Mouse (Mus musculus) left cerebral cortex, postnatal 25 days (tissue): ENCODE results near the gene Tert. TPM values are rescaled to one million over a fixed set of nuclear protein-coding genes. Genes with fewer than 3 reads are reported as not detected.
A peak's percentile ranks its signal among the peaks of the same experiment; 100 is the strongest.

Experiments used
- DNase-seq, 2 experiments: peaks; one replicate each; pipeline ENCODE4 v3.0.0; 2022; ENCODE audit warnings: low spot score in 2 of 2, mixed read lengths in 1 of 2
- intact Hi-C: fragments of 180-260 bp; cut with DNase I; formaldehyde crosslinking; loops from one replicate; pipeline ENCODE4 v1.15.1; 2025
- total RNA-seq, 2 experiments: library from RNA; stranded (reverse); gene quantifications; 2 replicates each; pipeline ENCODE4 v1.2.3; 2021

Tert gene
- total RNA-seq: 1 to 10 TPM; 2.2 to 2.3 TPM

GRCm38 (mm10) chr13:73626745-73627549 lies at the start of gene Tert:
Gene Tert, plus strand, starts transcription at chr13:73626911.
- peak; percentile 37 to 46 for DNase-seq
- intact Hi-C loops: loop anchor here (5.0 kb wide), 2 partner anchors 115 to 200 kb away; no protein-coding TSS in a partner anchor

DNA sequence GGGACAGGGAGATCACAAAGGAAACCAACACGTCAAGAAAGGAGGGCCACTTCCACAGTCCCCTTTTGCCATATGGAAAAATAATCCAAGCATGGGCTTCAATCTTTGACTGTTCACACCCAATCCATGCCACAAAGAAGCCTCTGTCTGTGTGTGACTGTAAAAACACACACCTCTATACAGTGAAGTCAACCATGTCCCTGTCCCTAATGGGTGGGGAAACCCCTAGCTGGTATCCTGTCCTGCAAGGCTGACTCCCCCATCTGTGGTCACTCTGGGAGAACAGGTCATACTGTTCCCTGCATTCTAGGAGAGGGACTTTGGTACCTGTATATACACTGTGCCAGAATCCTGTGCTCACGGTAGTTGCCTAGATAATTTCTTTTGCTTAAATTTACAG lies 49.4 kb upstream of the Tert start:
- intact Hi-C loops: no loop called here
- no peak for DNase-seq

GRCm38 (mm10) chr13:73591488-73591887 lies 35.2 kb upstream of the Tert start:
- intact Hi-C loops: no loop called here
- no peak for DNase-seq

- no peak for DNase-seq
- intact Hi-C loops: no loop called here
Measured at GRCm38 (mm10) chr13:73592546-73592945, 34.2 kb upstream of the Tert start.

DNA sequence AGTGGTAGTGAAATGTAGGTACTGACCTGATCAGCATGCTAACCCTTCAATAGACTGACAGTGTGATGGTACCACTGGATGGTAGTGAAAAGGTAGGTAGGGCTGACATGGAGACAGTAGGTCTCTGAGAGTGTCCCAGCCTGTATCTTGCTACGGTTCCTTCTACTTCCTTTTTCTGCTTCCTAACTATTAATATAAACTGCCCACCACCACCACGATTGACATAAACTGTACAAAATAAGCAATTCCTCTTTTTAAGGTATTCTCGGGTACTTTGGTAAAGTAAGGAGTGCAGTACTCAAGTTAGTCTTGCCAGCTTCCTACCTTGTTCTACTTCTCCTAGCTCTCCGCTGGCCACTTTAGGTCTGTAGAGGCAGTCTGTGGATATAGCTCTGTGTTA lies 30.4 kb upstream of the Tert start:
- intact Hi-C loops: no loop called here

DNA sequence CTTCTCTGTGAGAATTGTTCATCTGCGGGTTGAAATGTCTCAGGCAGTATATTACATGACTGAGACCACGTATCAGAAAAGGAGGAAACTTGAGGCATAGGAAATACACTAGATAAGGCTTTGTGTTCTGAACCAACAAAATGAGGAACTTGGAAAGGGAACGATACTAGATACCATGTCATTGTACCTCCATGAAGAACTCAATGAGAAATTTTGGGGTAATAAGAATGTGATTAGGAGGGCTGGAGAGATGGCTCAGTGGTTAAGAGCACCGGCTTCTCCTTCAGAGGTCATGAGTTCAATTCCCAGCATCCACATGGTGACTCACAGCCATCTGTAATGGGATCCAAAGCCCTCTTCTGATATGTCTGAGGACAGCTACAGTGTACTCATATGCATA lies 26.5 kb upstream of the Tert start:
- DNase-seq: no peak
- intact Hi-C loops: loop anchor here (5.0 kb wide), 2 partner anchors 88 to 273 kb away; partner anchors contain the start of genes Mrpl36 and Ndufs6

More for the DNA sequence above, 30.4 kb upstream of the Tert start:
- no peak for DNase-seq

DNA sequence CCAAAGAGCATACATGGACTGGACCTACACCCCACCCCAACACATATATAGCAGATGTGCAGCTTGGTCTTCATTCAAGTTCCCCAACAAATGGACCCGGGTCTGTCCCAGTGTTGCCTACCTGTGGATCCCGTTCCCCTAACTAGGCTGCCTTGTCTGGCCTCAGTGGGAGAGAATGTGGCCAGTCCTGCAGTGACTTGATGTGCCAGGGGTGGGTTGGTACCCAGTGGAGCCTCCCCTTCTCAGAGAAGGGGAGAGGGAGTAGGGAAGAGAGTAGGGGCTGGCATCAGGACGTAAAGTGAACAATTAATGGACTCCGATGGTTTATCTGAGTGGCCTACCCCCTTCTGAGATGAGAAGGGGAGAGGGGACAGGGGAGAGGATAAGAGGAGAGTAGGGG lies 23.7 kb upstream of the Tert start:
- intact Hi-C loops: loop anchor here (2.0 to 5.0 kb wide), 3 partner anchors 91 to 276 kb away; partner anchors contain the start of genes Mrpl36 and Ndufs6
- no peak for DNase-seq

- intact Hi-C loops: loop anchor here (2.0 to 5.0 kb wide), 3 partner anchors 91 to 276 kb away; partner anchors contain the start of genes Mrpl36 and Ndufs6
- peak; percentile 99 for DNase-seq
Measured at GRCm38 (mm10) chr13:73603522-73604155, 23.1 kb upstream of the Tert start, which contains the start of gene Clptm1l. Gene Clptm1l, plus strand, starts transcription at chr13:73604006.

DNA sequence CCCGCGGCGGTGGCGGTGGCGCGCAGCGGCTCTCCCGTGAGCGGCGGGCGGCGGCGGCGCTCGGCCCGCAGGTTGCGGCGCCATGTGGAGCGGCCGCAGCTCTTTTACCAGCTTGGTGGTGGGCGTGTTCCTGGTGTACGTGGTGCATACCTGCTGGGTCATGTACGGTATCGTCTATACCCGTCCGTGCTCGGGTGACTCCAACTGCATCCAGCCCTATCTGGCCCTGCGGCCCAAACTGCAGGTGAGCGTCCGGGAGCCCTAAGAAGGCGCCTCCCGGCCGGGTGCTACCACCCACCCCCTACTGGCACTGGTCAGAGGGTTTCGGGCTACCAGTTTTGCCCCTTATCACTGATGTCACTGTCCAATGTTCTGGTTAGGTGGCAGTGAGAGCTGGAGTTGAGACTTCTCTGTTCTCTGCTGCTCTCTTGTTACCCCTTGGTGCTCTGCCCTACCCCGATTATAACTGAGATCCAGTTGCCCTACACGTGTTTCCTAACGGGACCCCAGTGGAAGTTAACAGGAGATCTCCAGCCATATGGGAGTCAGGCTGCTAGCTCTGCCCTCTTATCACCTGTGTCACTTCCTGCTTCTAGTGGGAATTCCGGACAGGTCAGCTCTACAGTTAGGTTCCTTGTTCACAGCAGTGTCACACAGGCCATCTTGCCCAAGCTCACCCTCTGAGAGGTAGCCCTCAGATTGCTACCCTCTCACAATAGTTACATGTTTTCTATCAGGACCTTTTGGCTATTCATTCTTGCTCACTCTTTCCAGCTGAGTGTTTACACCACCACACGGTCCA lies 22.4 kb upstream of the Tert start:
- intact Hi-C loops: loop anchor here (5.0 kb wide), 2 partner anchors 92 to 277 kb away; partner anchors contain the start of genes Mrpl36 and Ndufs6
- DNase-seq: no peak

DNA sequence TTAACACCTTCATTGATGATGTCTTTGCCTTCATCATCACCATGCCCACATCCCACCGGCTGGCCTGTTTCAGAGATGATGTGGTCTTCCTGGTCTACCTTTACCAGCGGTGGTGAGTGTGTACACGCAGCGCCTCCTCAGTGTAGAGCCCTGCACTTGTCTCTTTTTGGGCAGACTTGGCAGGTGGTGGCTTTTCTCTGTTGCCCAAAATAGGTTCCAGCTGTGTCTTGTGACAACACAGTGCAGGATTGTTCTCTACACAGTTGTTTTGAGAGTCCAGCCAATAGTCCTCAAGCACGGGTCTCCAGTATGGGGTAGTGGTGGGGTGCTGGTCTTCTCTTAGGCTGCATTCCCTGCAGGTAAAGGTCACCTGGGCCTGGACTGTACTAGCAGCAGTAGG lies 8.3 kb upstream of the Tert start:
- intact Hi-C loops: no loop called here
- no peak for DNase-seq

DNA sequence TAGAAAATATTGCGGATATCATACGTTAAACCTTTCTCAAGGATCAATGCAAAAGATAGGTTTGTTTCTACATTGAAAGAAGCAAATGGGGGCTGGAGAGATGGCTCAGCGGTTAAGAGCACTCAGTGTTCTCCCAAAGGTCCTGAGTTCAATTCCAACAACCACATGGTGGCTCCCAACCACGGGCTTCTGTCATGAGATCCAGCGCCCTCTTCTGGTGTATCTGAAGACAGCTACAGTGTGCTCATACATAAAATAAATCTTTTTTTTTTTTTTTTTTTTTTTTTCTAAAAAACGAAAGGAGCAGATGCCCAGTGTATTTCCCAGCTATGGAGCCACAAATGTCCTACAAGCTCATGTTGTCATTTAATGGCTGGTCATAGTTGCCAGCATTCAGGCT lies 6.1 kb upstream of the Tert start:
- intact Hi-C loops: no loop called here
- peak in 1 of 2 experiments; percentile 14 for DNase-seq

DNA sequence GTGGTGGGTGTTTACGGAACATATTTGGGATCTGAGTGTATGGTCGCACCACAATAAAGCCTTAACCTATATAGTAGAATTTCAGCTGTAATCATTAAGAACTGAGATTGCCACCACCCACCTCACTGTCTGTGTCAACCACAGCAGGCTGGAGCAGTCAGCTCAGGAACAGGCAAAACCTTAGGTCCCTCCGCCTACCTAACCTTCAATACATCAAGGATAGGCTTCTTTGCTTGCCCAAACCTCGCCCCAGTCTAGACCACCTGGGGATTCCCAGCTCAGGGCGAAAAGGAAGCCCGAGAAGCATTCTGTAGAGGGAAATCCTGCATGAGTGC lies 334 bp upstream of the Tert start:
- DNase-seq: no peak
- intact Hi-C loops: loop anchor here (5.0 kb wide), 2 partner anchors 114 to 199 kb away; no protein-coding TSS in a partner anchor

DNA sequence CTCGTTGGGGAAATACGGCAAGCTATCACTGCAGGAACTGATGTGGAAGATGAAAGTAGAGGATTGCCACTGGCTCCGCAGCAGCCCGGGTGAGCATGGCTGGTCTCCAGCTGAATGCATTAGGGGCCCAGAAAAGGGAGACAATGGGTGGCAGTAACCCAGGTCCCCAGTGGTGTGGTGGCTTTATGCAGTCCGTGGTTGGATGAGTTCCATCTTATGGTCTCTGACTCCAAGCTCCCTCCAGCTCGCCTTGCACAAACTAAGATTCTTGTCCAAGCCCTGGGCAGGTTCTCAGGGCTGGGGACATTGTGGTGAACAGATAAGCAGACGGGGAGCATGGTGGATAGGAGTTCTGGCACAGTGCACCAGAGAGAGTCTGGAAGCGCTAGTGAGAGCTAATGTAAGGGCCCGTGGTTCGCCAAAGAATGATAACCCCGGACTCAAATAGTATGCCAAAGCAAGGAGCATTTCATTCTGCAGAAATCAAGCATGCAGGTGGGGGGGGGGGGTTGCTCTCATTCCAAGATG lies 1.9 kb downstream of the Tert start:
- intact Hi-C loops: loop anchor here (5.0 kb wide), 2 partner anchors 116 to 201 kb away; no protein-coding TSS in a partner anchor
- DNase-seq: no peak

GRCm38 (mm10) chr13:73631837-73632236 lies 5.1 kb downstream of the Tert start:
- intact Hi-C loops: no loop called here

GRCm38 (mm10) chr13:73637826-73638225 lies 11.1 kb downstream of the Tert start:
- intact Hi-C loops: no loop called here
- DNase-seq: no peak

More at GRCm38 (mm10) chr13:73631837-73632236, 5.1 kb downstream of the Tert start:
- no peak for DNase-seq

GRCm38 (mm10) chr13:73641296-73641695 lies 14.6 kb downstream of the Tert start:
- no peak for DNase-seq
- intact Hi-C loops: no loop called here

- peak; percentile 61 to 75 for DNase-seq
- intact Hi-C loops: loop anchor here (1.0 to 5.0 kb wide), 4 partner anchors 46 to 261 kb away; no protein-coding TSS in a partner anchor
Measured at GRCm38 (mm10) chr13:73646397-73647087, 19.8 kb downstream of the Tert start.

DNA sequence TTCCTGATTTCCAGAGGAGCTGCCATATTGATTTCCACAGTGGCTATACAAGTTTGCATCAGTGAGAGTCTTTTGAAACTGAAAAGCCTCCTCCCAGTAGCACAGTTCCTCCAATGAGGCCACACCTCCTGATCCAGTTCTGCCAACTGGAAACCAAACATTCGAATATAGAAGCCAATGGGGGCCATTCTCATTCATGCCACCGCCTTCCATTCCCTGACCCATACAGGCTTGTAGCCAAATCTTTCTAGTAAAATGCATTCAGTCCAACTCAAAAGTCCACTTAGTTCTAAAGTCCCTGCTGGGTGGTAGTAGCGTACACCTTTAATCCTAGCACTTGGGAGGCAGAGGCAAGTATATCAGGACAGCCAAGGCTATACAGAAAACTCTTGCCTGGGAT lies 26.6 kb downstream of the Tert start:
- intact Hi-C loops: no loop called here
- DNase-seq: no peak

DNA sequence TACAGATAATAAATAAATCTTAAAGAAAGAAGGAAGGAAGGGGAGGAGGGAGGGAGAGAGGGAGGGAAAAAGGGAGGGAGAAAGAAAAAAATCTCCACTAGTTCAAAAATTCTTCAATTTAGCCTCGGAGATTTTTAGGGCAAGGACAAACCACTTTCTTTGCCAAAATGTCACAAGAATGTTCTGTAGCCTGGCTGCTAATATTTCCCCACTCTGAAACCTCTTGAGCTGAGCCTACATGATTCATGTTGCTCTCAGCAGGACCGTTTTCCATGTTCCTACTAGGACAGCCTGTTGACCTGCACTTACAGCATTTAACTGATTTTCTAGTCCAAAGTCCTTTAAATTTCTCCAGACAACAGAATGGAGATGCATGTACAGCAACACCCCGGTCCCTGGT lies 28.3 kb downstream of the Tert start:
- DNase-seq: no peak
- intact Hi-C loops: no loop called here
